Mouse (Mus musculus) adrenal gland, postnatal 36 days (tissue): ENCODE measurements at regions not wholly inside any gene's neighbourhood (a gene's known extent, or its start where the extent isn't known, plus 50 kb on each side); places are given as distances from the start of the nearest gene placed in this dataset. TPM values are rescaled to one million over a fixed set of nuclear protein-coding genes. Genes with fewer than 3 reads are reported as not detected.

Experiments used
- DNase-seq, 2 experiments: peaks; one replicate each; pipeline ENCODE4 v3.0.0; 2021; ENCODE audit warnings: mixed read lengths in 1 of 2
- microRNA-seq: library from miRNA; unstranded; fragments of <30 nt; microRNA quantifications from one replicate; pipeline ENCODE4 v1.2.0, GENCODE M21; 2021

DNA sequence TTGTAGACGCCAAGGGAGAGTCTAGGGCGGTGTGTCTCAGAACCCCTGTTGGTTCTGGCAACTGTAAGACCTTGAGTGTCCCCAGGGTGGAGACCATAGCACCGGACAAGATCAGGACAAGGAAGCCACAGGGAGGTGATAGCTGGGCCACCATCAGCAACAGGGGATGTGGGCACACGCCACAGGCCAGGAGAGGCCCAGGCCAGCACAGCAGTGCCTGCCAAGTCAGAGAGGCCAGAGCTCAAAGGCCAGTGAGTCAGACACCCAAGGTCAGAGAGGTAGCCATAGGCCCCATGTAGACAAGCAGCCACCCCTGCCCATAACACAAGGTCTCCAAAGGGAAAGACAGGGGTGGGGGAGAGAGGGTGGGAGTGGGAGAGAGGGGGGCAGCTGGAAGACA, 52.2 kb upstream of the Zbtb40 start:
- peak; percentile 41 to 73 for DNase-seq

Small RNA genes in the stretch of these regions (microRNA-seq; reads per million reads assigned to microRNA genes)
- not detected for gene Gm23263
- gene Gm25399, result not detected
